Mouse (Mus musculus) adrenal gland, adult 10 weeks (tissue): ENCODE results near the gene Il1a. TPM values are rescaled to one million over a fixed set of nuclear protein-coding genes. Genes with fewer than 3 reads are reported as not detected.

Source experiments
- polyA plus RNA-seq: library from polyadenylated mRNA; stranded (reverse); fragments of 350-450 nt; fragmentation: Illumina TruSeq; extraction: RNeasy Lipid Tissue Mini Kit (QIAGEN cat#74804); gene quantifications from one replicate; pipeline ENCODE4 v1.2.3, GENCODE M21; 2014; ENCODE audit warnings: low read depth, low replicate concordance

Il1a gene
- not detected for polyA plus RNA-seq

DNA sequence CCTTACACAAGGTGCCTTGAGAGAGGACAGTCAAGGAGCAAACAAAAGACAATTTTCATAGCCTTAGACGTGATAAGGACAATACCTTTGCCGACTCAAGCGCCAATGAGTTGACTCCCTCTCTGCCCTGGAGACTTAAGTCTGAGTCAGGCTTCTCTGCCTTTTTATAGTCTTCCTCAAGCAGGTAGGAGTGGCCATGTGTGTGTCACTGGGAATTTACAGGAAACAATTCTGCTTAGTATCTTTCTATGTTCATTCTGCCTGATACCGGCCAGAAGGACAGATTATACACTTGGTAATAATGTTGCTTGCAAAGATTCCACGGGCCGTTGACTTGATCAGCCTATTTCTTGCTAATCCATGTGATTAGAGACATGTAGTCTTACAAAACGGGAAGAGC is at the start of gene Il1a:
Gene Il1a, minus strand, starts transcription at position 137 of the 400 bp plus-strand sequence.

GRCm38 (mm10) chr2:129296671-129297588 is 12.8 kb downstream of the Il1a start, which contains the start of gene Ckap2l:
Ckap2l (minus strand) TSS chr2:129297212.

Other genes starting within 250 kb of the Il1a start
- 13.9 TPM for gene Ttl, start 244.0 kb downstream of the Il1a start, polyA plus RNA-seq
- gene Polr1b, start 209.0 kb downstream of the Il1a start, polyA plus RNA-seq: 4.4 TPM
- 5.1 TPM for gene Chchd5, start 180.3 kb downstream of the Il1a start, polyA plus RNA-seq
- 15.3 TPM for gene Slc20a1, start 111.2 kb downstream of the Il1a start, polyA plus RNA-seq
- 6.8 TPM for gene Ckap2l, start 12.8 kb downstream of the Il1a start, polyA plus RNA-seq
- 2.8 TPM for gene Il1b, start 61.2 kb upstream of the Il1a start, polyA plus RNA-seq
- not detected for gene F830045P16Rik, start 226.6 kb upstream of the Il1a start, polyA plus RNA-seq